Mouse (Mus musculus): ENCODE measurements around the gene Ankrd11.

The Ankrd11 gene

DNA sequence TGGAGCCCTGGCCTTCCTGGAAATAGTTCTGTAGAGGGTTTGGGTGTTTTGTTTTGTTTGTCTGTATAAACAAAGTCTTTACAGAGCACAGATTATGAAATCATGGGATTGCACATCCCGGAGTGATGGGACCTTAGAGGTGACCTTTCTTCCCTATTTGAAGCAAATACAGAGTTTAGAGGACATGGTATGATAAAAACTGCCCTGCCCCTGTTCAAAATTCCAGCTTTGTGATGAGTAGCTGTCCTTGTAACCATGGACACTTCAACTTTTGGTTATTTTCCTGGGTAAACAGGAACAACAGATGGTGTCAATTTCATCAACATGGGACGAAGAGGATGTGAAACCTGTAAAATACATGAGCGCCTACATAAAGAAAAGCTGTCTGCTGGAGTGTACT is 1.9 kb upstream of the Ankrd11 start:
- 0 out of 2 replicates have a peak, but pooled peaks have one; percentile 25 for TF ChIP-seq GATA4 (IDR thresholded peaks at IDR 0.05; ENCODE audit: insufficient replicate concordance, low read length)

GRCm38 (mm10) chr8:123042974-123043625 is 1.0 kb upstream of the Ankrd11 start:
- no peak for TF ChIP-seq GATA4 (IDR thresholded peaks at IDR 0.05; ENCODE audit: insufficient replicate concordance, low read length)

DNA sequence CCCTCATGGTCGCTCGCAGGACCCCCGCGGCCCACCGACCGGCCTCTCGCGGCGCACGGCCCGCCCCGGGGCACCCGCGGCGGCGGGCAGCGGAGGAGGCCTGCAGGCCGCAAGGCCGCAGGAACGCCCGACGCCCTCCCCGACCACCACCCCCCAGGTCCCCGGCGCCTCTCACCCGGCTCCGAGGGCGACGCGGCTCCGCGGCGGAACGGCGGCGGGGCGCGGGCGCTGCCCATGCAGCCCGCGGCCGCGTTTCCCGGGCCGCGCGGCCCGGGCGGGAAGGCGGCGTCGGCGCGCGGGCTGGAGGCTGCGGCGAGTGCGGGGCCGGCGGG is 337 bp downstream of the Ankrd11 start:
- TF ChIP-seq GATA4 (IDR thresholded peaks at IDR 0.05; ENCODE audit: insufficient replicate concordance, low read length): no peak

DNA sequence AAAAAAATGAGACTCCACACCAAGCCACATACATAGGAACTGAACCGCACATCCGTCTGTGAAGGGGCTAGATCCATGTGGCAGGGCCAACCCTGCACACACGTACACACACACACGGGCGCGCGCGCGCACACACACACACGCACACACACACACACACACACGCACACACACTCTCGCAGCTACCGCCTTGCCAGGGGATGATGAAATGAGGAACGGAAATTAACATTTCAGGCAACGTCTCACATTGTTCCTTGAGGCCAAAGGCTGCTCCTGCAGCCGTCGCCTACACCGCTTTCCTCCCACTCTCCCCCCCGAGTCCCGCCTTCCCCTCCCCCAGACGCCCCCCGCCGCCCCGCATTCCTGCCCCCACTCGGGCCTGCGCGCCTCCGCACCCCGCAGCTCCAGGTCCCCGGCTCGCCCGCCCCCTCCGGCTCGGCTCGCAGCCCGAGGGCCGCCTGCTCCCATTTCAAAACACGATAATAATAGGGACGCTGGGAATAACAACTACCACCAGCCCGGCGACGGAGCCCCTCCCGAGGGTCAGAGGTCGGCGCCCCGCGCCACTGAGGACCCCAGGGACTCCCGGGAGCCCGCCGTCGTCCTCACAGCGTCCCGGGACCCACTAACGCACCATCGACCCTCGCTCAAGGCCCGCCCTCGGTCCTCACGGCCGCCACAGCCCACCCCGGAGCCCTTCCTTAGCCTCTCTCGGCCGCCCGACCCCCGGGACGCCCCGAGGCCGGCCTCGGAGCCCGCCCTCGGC is 886 bp downstream of the Ankrd11 start:
- no peak for TF ChIP-seq GATA4 (IDR thresholded peaks at IDR 0.05; ENCODE audit: insufficient replicate concordance, low read length)

DNA sequence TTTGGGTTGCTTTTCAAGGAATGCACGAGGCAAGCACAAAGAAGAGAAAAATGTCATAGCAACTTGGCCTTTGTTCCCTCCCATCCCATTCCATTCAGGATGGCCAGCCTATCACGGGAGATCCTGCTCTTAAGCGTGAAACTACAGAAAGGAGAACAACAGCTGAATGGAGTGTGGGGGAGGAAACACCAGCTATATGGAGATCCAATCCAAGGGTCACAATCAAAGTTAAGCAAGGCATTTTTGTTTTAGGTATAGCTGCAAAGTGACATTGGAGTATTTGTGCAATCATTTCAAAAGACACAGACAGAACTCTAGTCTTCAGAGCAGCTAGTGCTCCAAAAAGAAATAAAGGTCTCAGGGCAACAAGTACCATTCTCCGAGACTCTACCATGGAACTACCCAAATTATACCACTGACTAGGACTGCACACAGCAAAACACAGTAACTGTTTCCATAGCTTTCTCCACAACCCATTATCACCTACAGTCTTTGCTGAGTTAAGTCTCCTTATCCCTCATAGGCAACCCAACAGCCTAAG is 1.9 kb downstream of the Ankrd11 start:
- TF ChIP-seq GATA4 (IDR thresholded peaks at IDR 0.05; ENCODE audit: insufficient replicate concordance, low read length): no peak

DNA sequence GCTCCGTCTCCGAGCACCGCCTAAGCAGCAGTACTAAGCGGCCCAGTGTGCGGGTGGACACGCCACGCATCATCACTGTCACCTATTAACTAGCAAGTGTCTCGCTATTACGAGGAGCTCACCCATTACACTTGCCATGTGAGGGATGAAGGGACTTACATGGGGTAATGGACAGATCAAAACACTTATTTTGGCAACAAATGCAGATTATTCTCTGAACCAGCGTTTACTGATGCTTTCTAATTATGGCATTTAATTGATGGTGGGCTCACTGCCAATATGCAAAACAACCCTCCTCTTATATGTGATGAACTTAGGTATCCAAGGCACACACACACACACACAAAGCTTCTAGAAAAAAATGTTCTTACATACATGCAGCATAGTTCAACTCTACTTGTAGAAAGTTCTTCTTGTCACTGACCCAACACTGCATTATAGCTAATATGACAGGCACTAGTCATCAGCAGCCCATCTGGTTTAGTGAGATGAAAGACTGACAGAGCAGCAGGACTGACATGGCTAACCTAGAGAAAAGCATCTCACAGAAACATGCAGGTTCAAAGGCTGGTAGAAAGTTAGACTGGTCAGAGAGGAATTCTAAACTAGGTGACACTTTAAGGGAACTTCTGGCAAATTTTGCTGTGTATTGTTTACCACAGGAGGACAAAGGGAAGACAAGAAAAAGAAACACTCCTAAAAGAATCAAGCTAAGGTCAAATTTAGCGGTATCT is 2.5 kb downstream of the Ankrd11 start:
- no peak for TF ChIP-seq GATA4 (IDR thresholded peaks at IDR 0.05; ENCODE audit: insufficient replicate concordance, low read length)

GRCm38 (mm10) chr8:123038351-123038750 is 3.7 kb downstream of the Ankrd11 start:
- no peak for TF ChIP-seq GATA4 (IDR thresholded peaks at IDR 0.05; ENCODE audit: insufficient replicate concordance, low read length)

GRCm38 (mm10) chr8:123037487-123037886 is 4.6 kb downstream of the Ankrd11 start:
- no peak for TF ChIP-seq GATA4 (IDR thresholded peaks at IDR 0.05; ENCODE audit: insufficient replicate concordance, low read length)

DNA sequence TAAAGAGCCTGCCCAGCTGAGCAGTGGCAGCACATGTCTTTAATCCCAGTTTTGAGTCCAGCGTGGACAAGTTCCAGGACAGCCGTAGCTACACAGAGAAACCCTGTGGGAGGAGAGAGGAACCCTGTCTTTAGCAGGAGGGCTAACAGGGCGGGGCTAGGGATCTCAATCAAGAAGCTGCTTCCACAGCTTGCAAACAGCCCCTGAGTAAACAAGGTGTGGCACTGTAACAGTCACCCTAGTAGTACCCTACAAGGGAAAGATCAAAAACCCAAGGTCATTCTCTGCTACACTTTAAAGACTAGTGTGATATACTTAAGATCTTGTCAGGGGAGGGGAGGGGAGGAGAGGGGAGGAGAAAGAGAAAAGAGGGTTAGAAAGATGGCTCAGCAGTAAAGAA is 5.1 kb downstream of the Ankrd11 start:
- TF ChIP-seq GATA4 (IDR thresholded peaks at IDR 0.05; ENCODE audit: insufficient replicate concordance, low read length): no peak

- no peak for TF ChIP-seq GATA4 (IDR thresholded peaks at IDR 0.05; ENCODE audit: insufficient replicate concordance, low read length)
Measured at GRCm38 (mm10) chr8:123034171-123034570, 7.9 kb downstream of the Ankrd11 start.

GRCm38 (mm10) chr8:123033431-123033830 is 8.6 kb downstream of the Ankrd11 start:
- no peak for TF ChIP-seq GATA4 (IDR thresholded peaks at IDR 0.05; ENCODE audit: insufficient replicate concordance, low read length)

GRCm38 (mm10) chr8:123032730-123033129 is 9.3 kb downstream of the Ankrd11 start:
- TF ChIP-seq GATA4 (IDR thresholded peaks at IDR 0.05; ENCODE audit: insufficient replicate concordance, low read length): no peak

- no peak for TF ChIP-seq GATA4 (IDR thresholded peaks at IDR 0.05; ENCODE audit: insufficient replicate concordance, low read length)
Measured at GRCm38 (mm10) chr8:123031321-123031978, 10.6 kb downstream of the Ankrd11 start.

DNA sequence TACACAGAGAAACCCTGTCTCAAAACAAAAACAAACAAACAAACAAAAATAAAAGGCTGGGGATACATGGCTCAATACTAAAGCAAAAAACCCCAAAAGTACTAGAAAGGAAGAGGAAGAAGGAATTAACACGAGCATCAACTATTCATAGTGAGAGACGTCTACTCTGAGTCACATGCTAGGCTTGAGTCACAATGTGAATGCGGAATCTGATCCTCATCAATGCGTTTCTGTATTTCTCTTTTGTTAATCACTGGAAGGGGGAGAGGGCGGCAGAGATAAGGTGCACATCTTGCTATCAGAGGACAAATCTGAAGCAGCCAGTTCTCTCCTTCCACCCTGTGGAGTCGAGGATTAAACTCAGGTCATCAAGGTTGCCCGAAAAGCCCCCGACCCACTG is 14.3 kb downstream of the Ankrd11 start:
- no peak for TF ChIP-seq GATA4 (IDR thresholded peaks at IDR 0.05; ENCODE audit: insufficient replicate concordance, low read length)

GRCm38 (mm10) chr8:123025951-123026351 is 16.1 kb downstream of the Ankrd11 start:
- no peak for TF ChIP-seq GATA4 (IDR thresholded peaks at IDR 0.05; ENCODE audit: insufficient replicate concordance, low read length)

Measured in liver, adult (tissue).